Mouse (Mus musculus) lung, postnatal 0 days (tissue): ENCODE measurements around the gene Pmvk.

ENCODE experiments used
- CTCF ChIP-seq: IDR thresholded peaks from 2 replicates; pipeline ENCODE4 v1.5.1; 2016; ENCODE audit warnings: antibody characterized with exemption, mild to moderate bottlenecking
- EP300 ChIP-seq: IDR thresholded peaks from 2 replicates; pipeline ENCODE4 v1.6.1; 2016; ENCODE audit warnings: antibody characterized with exemption, mild to moderate bottlenecking, control low read depth

- TF ChIP-seq CTCF (0 out of 2 replicates have a peak, but pooled peaks have one; percentile 24), EP300 (no peak)
These were observed 23.9 kb upstream of the Pmvk start, which contains the start of gene Pygo2 for GRCm38 (mm10) chr3:89430171-89431159.
